Mouse (Mus musculus) midbrain, embryonic 12.5 days (tissue): ENCODE data around the gene Cfap97d2. TPM values are rescaled to one million over a fixed set of nuclear protein-coding genes. Genes with fewer than 3 reads are reported as not detected.

Source experiments
- ATAC-seq: fragments of 200-750 bp; cut with Nextera tagmentation; 2 replicates; pipeline ENCODE4 v1.8.0; 2017; ENCODE audit warnings: low read depth, moderate TSS enrichment, moderate library complexity; ENCODE audit not compliant: low FRiP score
- H3K27ac ChIP-seq: fragments of 300-500 bp; sonication (generic); replicated peaks from 2 replicates; pipeline ENCODE4 v1.5.1; 2016; ENCODE audit warnings: mild to moderate bottlenecking
- H3K27me3 ChIP-seq: fragments of 300-500 bp; sonication (generic); 2 replicates; pipeline ENCODE4 v1.6.1; 2016; ENCODE audit warnings: mild to moderate bottlenecking
- H3K36me3 ChIP-seq: fragments of 300-500 bp; sonication (generic); 2 replicates; pipeline ENCODE4 v1.6.1; 2016
- H3K4me1 ChIP-seq: fragments of 300-500 bp; sonication (generic); 2 replicates; pipeline ENCODE4 v1.6.1; 2016
- H3K4me2 ChIP-seq: fragments of 300-500 bp; sonication (generic); replicated peaks from 2 replicates; pipeline ENCODE4 v1.6.1; 2016; ENCODE audit warnings: mild to moderate bottlenecking, moderate library complexity
- H3K4me3 ChIP-seq: fragments of 300-500 bp; sonication (generic); 2 replicates; pipeline ENCODE4 v1.5.1; 2016; ENCODE audit warnings: mild to moderate bottlenecking
- H3K9ac ChIP-seq: fragments of 300-500 bp; sonication (generic); replicated peaks from 2 replicates; pipeline ENCODE4 v1.6.1; 2016; ENCODE audit warnings: mild to moderate bottlenecking, moderate library complexity
- H3K9me3 ChIP-seq: fragments of 300-500 bp; sonication (generic); 2 replicates; pipeline ENCODE4 v1.6.1; 2016; ENCODE audit warnings: mild to moderate bottlenecking
- WGBS: fragments of 180-500 bp; shearing (Covaris S2); methylation state at CpG from one replicate; pipeline ENCODE4 v1.1.7; 2016; 5-methylcytosine and 5-hydroxymethylcytosine counted together
- polyA plus RNA-seq: library from polyadenylated mRNA; unstranded; fragments of >200 nt; fragmentation: Nextera tagmentation; extraction: Ambion mirVana; gene quantifications from 2 replicates; pipeline ENCODE4 v1.2.1, GENCODE M21; 2016

Cfap97d2 gene
- polyA plus RNA-seq, 1 experiment from 2014 or later, result 0.84 TPM

DNA sequence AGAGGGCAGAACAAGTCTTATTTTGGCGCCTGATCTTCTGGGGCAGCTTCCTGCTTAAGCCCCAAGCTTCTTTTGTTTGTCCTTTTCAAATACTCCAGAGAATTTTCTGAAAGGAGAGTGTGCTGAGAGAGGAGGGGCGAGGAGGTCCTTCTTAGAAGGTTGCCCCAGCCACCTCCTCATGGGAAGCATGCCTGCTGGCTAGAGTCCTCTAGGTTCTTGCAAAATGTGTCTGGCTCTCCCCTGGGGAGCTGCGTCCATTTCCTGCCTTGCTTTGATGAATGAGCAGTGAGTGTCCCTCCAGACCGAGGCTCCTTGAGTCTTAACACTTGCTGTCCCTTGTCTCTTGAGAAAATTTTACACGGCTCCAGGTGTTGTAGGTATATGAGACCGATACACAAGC is 17.2 kb upstream of the Cfap97d2 start:
- ATAC-seq, result no peak
- H3K4me2 ChIP-seq, result no peak overlapping the region
- WGBS, result 57% methylated on average over 6 of the region's 6 CpGs
- H3K4me3 ChIP-seq, result no peak overlapping the region
- H3K9me3 ChIP-seq, result no peaks in the 10 kb centered on the region
- no peak overlapping the region; the same call in 1 of the 2 replicates for H3K27ac ChIP-seq
- no peak overlapping the region for H3K9ac ChIP-seq
- no peaks in the 10 kb centered on the region; the same call in 1 of the 2 replicates for H3K27me3 ChIP-seq
- H3K36me3 ChIP-seq, result no peaks in the 10 kb centered on the region
- no peaks in the 10 kb centered on the region for H3K4me1 ChIP-seq

DNA sequence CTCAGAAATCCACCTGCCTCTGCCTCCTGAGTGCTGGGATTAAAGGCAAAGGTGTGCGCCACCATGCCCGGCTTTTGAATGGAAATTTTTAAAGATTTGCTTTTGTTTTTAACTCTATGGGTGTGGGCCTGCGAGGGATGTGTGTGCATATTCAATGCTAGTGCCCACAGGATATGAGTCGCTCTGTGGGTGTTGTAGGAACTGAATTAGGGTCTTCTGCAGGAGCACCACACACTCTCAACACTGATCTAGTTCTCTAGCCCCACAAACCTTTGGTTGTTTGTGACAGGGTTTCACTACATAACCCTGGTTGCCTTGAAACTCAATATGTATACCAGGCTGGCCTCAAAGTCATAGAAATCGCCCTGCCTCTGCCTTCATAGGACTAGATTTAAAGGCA is 16.4 kb upstream of the Cfap97d2 start:
- no peak for ATAC-seq
- no peak overlapping the region for H3K9ac ChIP-seq
- H3K9me3 ChIP-seq, result no peaks in the 10 kb centered on the region
- no peaks in the 10 kb centered on the region for H3K4me1 ChIP-seq
- 89% methylated on average over 5 of the region's 5 CpGs for WGBS
- no peak overlapping the region for H3K4me2 ChIP-seq
- H3K4me3 ChIP-seq, result no peak overlapping the region
- no peak overlapping the region for H3K27ac ChIP-seq
- H3K27me3 ChIP-seq, result no peaks in the 10 kb centered on the region; the same call in 1 of the 2 replicates
- no peaks in the 10 kb centered on the region for H3K36me3 ChIP-seq

DNA sequence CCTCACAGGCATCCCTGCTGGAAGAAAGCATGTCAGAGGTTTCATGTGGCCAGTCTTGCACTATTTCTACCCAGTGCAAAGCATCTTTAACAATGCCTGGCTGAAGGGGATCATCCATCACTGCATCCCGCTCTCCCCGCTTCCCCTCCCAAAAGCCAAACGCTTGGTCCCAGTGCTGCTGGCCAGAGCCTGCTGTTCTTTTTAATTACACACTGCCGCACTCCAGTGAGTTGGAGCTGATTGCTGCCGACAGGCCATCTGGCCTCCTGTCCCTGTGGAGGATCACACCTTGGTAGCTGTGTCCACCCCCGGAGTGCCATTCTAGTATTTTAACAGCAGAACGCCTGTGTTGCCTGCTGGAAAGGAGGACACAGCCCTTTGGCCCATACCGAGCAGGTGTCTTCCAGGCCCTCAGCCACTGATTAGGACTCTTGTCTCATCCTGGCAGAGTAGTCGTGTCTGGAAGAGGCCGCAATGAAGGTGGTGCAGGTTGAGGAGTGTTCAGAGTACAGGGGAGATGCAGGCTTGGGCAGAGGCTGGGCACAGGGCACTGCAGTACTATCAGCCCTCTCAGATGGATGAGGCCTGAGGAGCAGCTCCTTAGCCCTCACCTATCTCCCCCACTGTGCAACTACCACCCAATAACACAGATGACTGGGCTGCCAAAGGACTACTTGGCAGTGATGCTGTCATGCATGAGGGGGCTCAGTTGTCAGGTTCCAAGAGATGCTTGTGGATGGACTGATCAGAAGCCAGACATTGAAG is 13.2 kb upstream of the Cfap97d2 start:
- Histone ChIP-seq H3K36me3 (no peaks in the 10 kb centered on the region), H3K4me2 (no peak overlapping the region), H3K27me3 (no peaks in the 10 kb centered on the region), H3K9ac (0 out of 2 replicates have a peak overlapping the region, but pooled peaks have one; percentile 31), H3K27ac (peak overlapping the region; percentile 42; the same call in 1 of the 2 replicates), H3K4me3 (no peak overlapping the region), H3K4me1 (no peaks in the 10 kb centered on the region), H3K9me3 (no peaks in the 10 kb centered on the region)
- ATAC-seq, result peak; percentile 23; the same call in 1 of the 2 replicates
- WGBS, result 45% methylated on average over 10 of the region's 10 CpGs

DNA sequence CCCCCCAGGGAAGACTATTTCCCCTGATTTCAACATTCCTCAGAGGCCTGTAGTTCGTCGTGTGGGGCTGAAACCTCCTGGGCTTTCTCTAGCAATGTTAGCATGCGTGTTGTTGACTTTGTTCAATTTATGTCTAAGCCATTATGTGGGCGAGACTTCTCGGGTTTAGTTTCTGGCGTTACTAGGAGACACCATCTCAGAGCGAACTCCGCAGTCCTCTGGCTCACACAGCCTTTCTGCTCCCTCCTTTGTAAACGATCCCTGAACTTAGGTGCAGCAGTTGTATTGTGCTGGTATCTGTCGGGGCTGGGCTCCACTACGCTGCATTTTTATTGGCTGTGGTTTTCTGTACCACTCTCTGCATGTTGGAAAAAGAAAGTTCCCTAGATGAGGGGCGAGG is 11.0 kb upstream of the Cfap97d2 start:
- no peak overlapping the region for H3K4me3 ChIP-seq
- H3K27ac ChIP-seq, result no peak overlapping the region
- 72% methylated on average over 12 of the region's 12 CpGs for WGBS
- no peak overlapping the region for H3K4me2 ChIP-seq
- ATAC-seq, result no peak
- no peaks in the 10 kb centered on the region for H3K27me3 ChIP-seq
- H3K4me1 ChIP-seq, result no peaks in the 10 kb centered on the region
- no peaks in the 10 kb centered on the region for H3K36me3 ChIP-seq
- no peak overlapping the region for H3K9ac ChIP-seq
- no peaks in the 10 kb centered on the region for H3K9me3 ChIP-seq

DNA sequence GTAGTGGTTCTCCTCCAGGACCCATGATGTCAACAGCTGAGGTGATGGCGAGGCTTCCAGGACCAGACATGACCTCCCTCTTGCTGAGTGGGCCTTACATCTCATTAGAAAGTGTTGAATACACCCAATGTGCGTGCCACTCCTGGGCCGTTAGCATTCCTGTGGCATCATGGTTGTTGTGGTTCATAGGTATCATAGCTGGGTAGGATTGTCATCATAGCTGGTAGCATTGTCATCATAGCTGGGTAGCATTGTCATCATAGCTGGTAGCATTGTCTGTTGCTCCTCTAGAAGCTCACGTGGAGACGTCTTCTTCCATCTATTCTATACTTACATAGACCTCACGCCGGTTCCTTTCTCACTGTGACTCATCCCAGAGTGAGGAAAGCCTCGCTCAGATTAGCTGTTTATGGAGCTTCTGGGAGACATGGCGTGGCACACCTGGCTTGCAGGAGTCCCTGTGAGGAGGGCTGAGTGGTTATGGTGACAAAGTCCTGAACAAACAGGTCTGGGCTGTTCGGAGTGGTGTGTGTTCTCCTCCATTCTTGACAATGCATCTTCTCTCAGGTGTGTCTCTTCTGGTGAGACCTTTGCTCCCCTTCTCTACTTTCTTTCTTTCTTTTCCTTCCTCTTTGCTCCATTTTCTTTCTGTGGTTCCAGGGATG is 10.4 kb upstream of the Cfap97d2 start:
- no peaks in the 10 kb centered on the region for H3K4me1 ChIP-seq
- 92% methylated on average over 10 of the region's 10 CpGs for WGBS
- H3K36me3 ChIP-seq, result no peaks in the 10 kb centered on the region
- H3K9me3 ChIP-seq, result no peaks in the 10 kb centered on the region
- no peak for ATAC-seq
- H3K27me3 ChIP-seq, result no peaks in the 10 kb centered on the region
- no peak overlapping the region for H3K4me3 ChIP-seq
- no peak overlapping the region for H3K4me2 ChIP-seq
- no peak overlapping the region for H3K9ac ChIP-seq
- no peak overlapping the region for H3K27ac ChIP-seq

- Histone ChIP-seq H3K27ac (no peak overlapping the region), H3K36me3 (no peaks in the 10 kb centered on the region), H3K9me3 (no peaks in the 10 kb centered on the region), H3K9ac (no peak overlapping the region), H3K4me2 (no peak overlapping the region), H3K4me3 (no peak overlapping the region), H3K4me1 (no peaks in the 10 kb centered on the region), H3K27me3 (no peaks in the 10 kb centered on the region)
- no peak for ATAC-seq
- WGBS, result 82% methylated on average over 4 of the region's 4 CpGs
Observed at GRCm38 (mm10) chr8:13696157-13696556, 9.5 kb upstream of the Cfap97d2 start.

DNA sequence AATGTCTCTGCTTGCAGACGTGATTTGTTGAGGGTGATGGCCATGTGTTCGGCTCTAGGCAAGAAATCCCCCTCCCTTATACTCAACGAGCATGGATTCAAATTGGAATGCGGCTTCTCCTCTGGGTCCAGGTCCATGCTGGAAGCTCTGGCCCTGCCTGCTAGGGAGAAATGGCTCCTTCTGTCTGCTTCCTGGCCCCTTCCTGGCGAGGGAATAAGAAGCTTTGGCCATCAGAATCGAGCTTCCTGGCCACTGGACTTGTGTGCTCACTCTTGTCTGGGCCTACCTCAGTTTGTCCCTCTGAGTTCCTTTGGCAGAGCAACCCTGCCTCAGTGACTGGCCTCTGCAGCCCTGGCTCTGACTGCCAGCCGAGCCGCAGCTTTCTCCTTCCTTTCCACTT is 8.5 kb upstream of the Cfap97d2 start:
- Histone ChIP-seq H3K9me3 (no peaks in the 10 kb centered on the region), H3K9ac (no peak overlapping the region), H3K4me2 (no peak overlapping the region), H3K27ac (no peak overlapping the region), H3K36me3 (no peaks in the 10 kb centered on the region), H3K4me1 (no peaks in the 10 kb centered on the region), H3K4me3 (no peak overlapping the region), H3K27me3 (no peaks in the 10 kb centered on the region)
- WGBS, result 80% methylated on average over 8 of the region's 8 CpGs
- ATAC-seq, result no peak

DNA sequence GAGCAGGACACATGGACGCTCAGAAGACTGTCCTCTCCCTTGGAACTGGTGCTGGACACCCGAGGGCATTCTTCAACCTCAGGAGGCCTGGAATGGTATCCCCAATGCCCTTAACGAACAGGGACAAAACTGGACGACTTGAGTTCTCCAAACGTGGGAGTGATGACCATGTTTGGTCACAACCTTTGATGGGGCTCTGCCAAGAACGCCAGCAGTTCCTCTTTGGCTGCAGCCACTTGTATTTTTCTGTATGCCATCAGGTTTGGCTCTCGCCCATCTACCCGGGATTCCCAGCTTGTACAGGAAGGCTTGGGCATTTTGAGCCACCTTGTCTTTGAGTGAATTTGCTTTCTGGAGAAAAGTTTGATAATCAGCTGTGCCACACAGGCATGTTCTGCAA is 8.0 kb upstream of the Cfap97d2 start:
- no peak overlapping the region for H3K27ac ChIP-seq
- no peak overlapping the region for H3K4me2 ChIP-seq
- 84% methylated on average over 8 of the region's 8 CpGs for WGBS
- H3K27me3 ChIP-seq, result no peaks in the 10 kb centered on the region
- no peaks in the 10 kb centered on the region for H3K4me1 ChIP-seq
- H3K9ac ChIP-seq, result no peak overlapping the region
- no peak for ATAC-seq
- no peaks in the 10 kb centered on the region for H3K36me3 ChIP-seq
- no peaks in the 10 kb centered on the region for H3K9me3 ChIP-seq
- no peak overlapping the region for H3K4me3 ChIP-seq

DNA sequence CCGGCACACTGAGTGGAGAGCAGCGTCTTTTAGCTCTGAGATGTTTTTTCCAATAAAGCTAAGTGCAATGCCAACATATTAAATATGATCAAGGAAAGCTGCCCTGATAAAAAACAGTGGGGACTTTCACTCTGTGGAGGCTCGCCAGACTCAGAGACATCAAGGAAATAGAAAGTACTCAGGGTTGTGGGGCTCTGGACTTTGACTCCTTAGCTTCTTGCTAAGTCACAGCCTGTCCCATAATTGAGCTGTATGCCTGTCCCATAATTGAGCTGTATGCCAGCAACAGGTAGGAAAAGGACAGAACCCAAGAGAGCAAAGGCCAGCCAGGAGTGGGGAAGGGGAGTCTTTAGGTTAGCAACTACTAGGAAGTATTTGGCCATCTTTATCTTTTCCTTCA is 7.4 kb upstream of the Cfap97d2 start:
- no peaks in the 10 kb centered on the region for H3K9me3 ChIP-seq

DNA sequence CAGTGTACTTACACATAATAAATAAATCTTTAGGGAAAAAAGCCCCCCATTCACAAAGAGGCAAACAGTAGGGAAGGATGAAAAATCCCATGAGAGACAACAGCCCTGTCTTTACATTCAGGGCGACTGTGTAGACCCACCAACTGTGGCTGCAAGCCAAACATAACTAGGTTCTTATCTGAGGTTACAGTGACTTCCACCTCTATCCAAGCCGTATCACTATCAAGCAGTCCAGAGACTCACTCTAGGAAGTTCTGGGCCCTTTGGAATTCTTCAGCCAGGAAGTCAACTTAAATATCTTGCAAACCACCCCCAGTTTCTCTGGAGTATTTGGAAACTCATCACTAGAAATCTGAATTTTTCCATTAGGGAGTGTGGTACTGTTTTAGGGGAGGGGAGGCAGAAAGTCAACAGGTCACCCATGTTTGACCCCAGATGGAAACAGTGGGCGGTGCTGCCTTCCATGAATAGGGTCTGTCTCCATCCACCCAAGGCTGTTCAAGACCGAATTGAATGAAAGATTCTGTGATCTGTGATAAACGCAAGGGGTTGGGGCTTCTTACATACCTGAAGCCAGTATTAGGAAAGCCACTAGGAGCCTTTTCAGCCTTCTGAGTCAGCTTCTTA is 6.3 kb upstream of the Cfap97d2 start:
- Histone ChIP-seq H3K27me3 (no peaks in the 10 kb centered on the region), H3K4me3 (no peak overlapping the region), H3K4me2 (no peak overlapping the region), H3K4me1 (0 out of 2 replicates have a peak, but pooled peaks cover 3% of the 10 kb centered on the region), H3K27ac (no peak overlapping the region), H3K9ac (no peak overlapping the region), H3K9me3 (no peaks in the 10 kb centered on the region), H3K36me3 (no peaks in the 10 kb centered on the region)
- 82% methylated on average over 5 of the region's 5 CpGs for WGBS
- ATAC-seq, result no peak

More for the DNA sequence above, 7.4 kb upstream of the Cfap97d2 start:
- Histone ChIP-seq H3K9ac (no peak overlapping the region), H3K4me3 (no peak overlapping the region), H3K27me3 (no peaks in the 10 kb centered on the region), H3K4me1 (0 out of 2 replicates have a peak, but pooled peaks cover 3% of the 10 kb centered on the region), H3K36me3 (no peaks in the 10 kb centered on the region), H3K27ac (no peak overlapping the region), H3K4me2 (no peak overlapping the region)
- 91% methylated on average over 3 of the region's 3 CpGs for WGBS
- no peak for ATAC-seq

DNA sequence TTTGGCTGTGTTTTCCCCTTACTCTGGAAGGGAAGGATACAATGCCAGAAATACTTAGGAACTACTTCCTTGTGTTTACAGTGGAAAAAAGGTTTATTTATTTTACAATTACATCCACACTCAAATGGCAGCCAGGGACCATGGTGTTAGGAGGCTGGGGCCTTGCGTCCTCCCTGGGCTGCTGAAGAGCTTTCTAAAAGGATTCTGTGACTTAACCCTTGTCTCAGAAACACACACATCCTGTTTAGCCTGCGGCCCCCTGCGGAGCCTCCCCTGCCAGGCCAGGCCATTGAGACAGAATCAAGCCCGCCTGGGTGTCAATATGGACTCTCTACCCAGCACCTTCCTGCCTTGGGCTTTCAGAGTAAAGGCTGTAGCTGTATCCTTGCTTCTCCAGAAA is 2.9 kb upstream of the Cfap97d2 start:
- Histone ChIP-seq H3K27ac (no peak overlapping the region), H3K36me3 (no peaks in the 10 kb centered on the region), H3K4me1 (peaks cover 14% of the 10 kb centered on the region), H3K4me3 (no peak overlapping the region), H3K9ac (no peak overlapping the region), H3K9me3 (no peaks in the 10 kb centered on the region), H3K4me2 (no peak overlapping the region), H3K27me3 (no peaks in the 10 kb centered on the region)
- 52% methylated on average over 4 of the region's 4 CpGs for WGBS
- no peak for ATAC-seq

DNA sequence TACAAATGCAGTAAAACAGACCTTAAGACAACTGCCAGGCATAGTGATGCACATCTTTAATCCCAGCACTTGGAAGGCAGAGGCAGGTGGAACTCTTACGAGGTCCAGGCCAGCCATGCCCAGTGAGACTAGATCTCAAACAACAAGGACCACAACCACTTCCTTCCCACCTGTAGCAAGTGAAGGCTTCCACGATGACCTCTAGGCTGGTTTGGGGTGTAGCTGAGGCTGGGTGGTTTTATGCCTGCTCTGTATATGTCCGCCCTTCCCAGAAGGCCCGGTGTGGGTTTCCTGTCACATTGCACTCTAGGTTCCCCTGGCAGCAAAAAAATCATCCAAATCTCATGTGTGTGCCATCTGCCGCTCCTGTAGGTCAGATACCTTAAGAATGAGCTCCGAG is 1.9 kb upstream of the Cfap97d2 start:
- Histone ChIP-seq H3K27ac (no peak overlapping the region), H3K9ac (no peak overlapping the region), H3K9me3 (no peaks in the 10 kb centered on the region), H3K4me2 (no peak overlapping the region), H3K4me3 (no peak overlapping the region), H3K4me1 (peaks cover 14% of the 10 kb centered on the region), H3K27me3 (no peaks in the 10 kb centered on the region), H3K36me3 (no peaks in the 10 kb centered on the region)
- 93% methylated on average over 6 of the region's 6 CpGs for WGBS
- no peak for ATAC-seq
